Mouse (Mus musculus): Measurements from ENCODE around the gene Cxcl14. TPM values are rescaled to one million over a fixed set of nuclear protein-coding genes. Genes with fewer than 3 reads are reported as not detected.

Cxcl14 gene
- polyA plus RNA-seq (2015; fragmentation: Nextera tagmentation; extraction: Ambion mirVana), result 4.6 and 14.3 TPM in 2 replicates

GRCm38 (mm10) chr13:56295943-56296658 lies at the start of gene Cxcl14:
Gene Cxcl14, minus strand, starts transcription at chr13:56296551.

GRCm38 (mm10) chr13:56251924-56252619 lies 44.3 kb downstream of the Cxcl14 start, which contains the start of gene Neurog1:
Gene Neurog1, minus strand, starts transcription at chr13:56252163.

Other genes with a start within 250 kb of the Cxcl14 start
- gene H2afy, start 160.2 kb downstream of the Cxcl14 start, polyA plus RNA-seq (2015; fragmentation: Nextera tagmentation; extraction: Ambion mirVana), result 77.7 and 90.8 TPM in 2 replicates
- gene Tifab, start 117.7 kb downstream of the Cxcl14 start, polyA plus RNA-seq (2015; fragmentation: Nextera tagmentation; extraction: Ambion mirVana), result 1.0 and 1.5 TPM in 2 replicates
- not detected in 2 replicates for gene Neurog1, start 44.4 kb downstream of the Cxcl14 start, polyA plus RNA-seq (2015; fragmentation: Nextera tagmentation; extraction: Ambion mirVana)
- gene Gm3045, start 130.0 kb upstream of the Cxcl14 start, polyA plus RNA-seq (2015; fragmentation: Nextera tagmentation; extraction: Ambion mirVana), result not detected in 2 replicates
- 0.07 TPM in 1 of 2 replicates, not detected in the other for gene Slc25a48, start 141.8 kb upstream of the Cxcl14 start, polyA plus RNA-seq (2015; fragmentation: Nextera tagmentation; extraction: Ambion mirVana)
- not detected in 2 replicates for gene Il9, start 185.7 kb upstream of the Cxcl14 start, polyA plus RNA-seq (2015; fragmentation: Nextera tagmentation; extraction: Ambion mirVana)
- 0.39 and 0.62 TPM in 2 replicates for gene Fbxl21, start 225.9 kb upstream of the Cxcl14 start, polyA plus RNA-seq (2015; fragmentation: Nextera tagmentation; extraction: Ambion mirVana)

Measured in skeletal muscle tissue, postnatal 0 days (tissue).